Comparison of ENCODE assay signal across 28 mouse cellular contexts in genomic region chr3:71220379-71220778, GRCm38 (mm10).
DNase-seq lines count a peak whose midpoint lies in the region; ATAC-seq and TF ChIP-seq lines count a peak whose summit lies in the region.
"Had no signal": no experiment of that assay in that cellular context is flagged by ENCODE, and none has a peak within 500 bp of the region (broad histone marks: within the 10 kb centered on the region; RNA-seq: fewer than 3 reads in every experiment).

No protein-coding gene starts in this region.

- TF ChIP-seq CTCF in left cerebral cortex, adult 2 months (IDR thresholded peaks at IDR 0.05), result no peak

- intact Hi-C loops in left cerebral cortex, adult 2 months (cut with DNase I), result no loop called here

- ATAC-seq in frontal cortex, adult (ENCODE audit: low TSS enrichment), result peak; percentile 92
- ATAC-seq: CD4-positive, CD25-positive, alpha-beta regulatory T cell, adult 4 months; forebrain, embryonic 14.5 days; hindbrain, postnatal 0 days; inflammation-experienced regulatory T-cells, adult 6 months had no signal

- no peak overlapping the region for H3K27ac ChIP-seq in left cerebral cortex, adult 2 months
- H3K27ac ChIP-seq: embryonic facial prominence, embryonic 10.5 days; embryonic facial prominence, embryonic 13.5 days; heart, embryonic 15.5 days; hindbrain, embryonic 10.5 days; hindbrain, embryonic 13.5 days; hindbrain, postnatal 0 days had no signal

- no peak overlapping the region for H3K4me3 ChIP-seq in left cerebral cortex, adult 2 months
- H3K4me3 ChIP-seq: embryonic facial prominence, embryonic 10.5 days; embryonic facial prominence, embryonic 13.5 days; erythroblast, embryonic 14.5 days; heart, embryonic 12.5 days; heart, embryonic 15.5 days; hindbrain, embryonic 10.5 days; hindbrain, embryonic 13.5 days had no signal

- no peak for DNase-seq in frontal cortex, postnatal 25 days (ENCODE audit: low spot score in 2 of 2)
- peak; percentile 4 for DNase-seq in left cerebral cortex, adult 11 months (ENCODE audit: low spot score)
- DNase-seq in left cerebral cortex, adult 2 months (ENCODE audit: extremely low spot score in 1 of 2, low spot score in 2 of 2), result no peak
- DNase-seq in brain, adult 2 months (ENCODE audit: low read depth, low spot score), result peak; percentile 45
- peak; percentile 23 for DNase-seq in telencephalon, adult 2 months (ENCODE audit: low read depth, low spot score)
- DNase-seq: adrenal gland, adult 2 months; adrenal gland, postnatal 14 days; cerebellum, adult 11-12 months; cerebellum, adult 8-10 months; cerebellum, postnatal 10 days; cerebellum, postnatal 36 days; embryo, embryonic 11 days; gastrocnemius, postnatal 25 days; heart, adult 18-20 months; heart, postnatal 10 days; heart, postnatal 36 days had no signal

Comparison
In these comparisons a context has a peak if more than half of its experiments do, and no peak if none do; other contexts are left out.
1. DNase-seq: peak in left cerebral cortex, adult 11 months (single experiment), brain, adult 2 months (single experiment) and telencephalon, adult 2 months (single experiment); none in frontal cortex, postnatal 25 days (0 of 2) and left cerebral cortex, adult 2 months (0 of 2).